Mouse (Mus musculus): ENCODE results near the gene Thumpd3.

Gene Thumpd3

GRCm38 (mm10) chr6:113079492-113079891 lies 33.5 kb downstream of the Thumpd3 start:
- peak; percentile 32 for DNase-seq

- peak; percentile 21 for DNase-seq
Measured at GRCm38 (mm10) chr6:113082229-113082628, 36.2 kb downstream of the Thumpd3 start.

- DNase-seq, result no peak
Measured at GRCm38 (mm10) chr6:113084590-113084989, 38.6 kb downstream of the Thumpd3 start.

GRCm38 (mm10) chr6:113093206-113093605 lies 47.2 kb downstream of the Thumpd3 start:
- no peak for DNase-seq

GRCm38 (mm10) chr6:113095547-113095946 lies 49.5 kb downstream of the Thumpd3 start:
- no peak for DNase-seq

GRCm38 (mm10) chr6:113097662-113098061 lies 51.6 kb downstream of the Thumpd3 start:
- no peak for DNase-seq

GRCm38 (mm10) chr6:113099640-113100289 lies 53.7 kb downstream of the Thumpd3 start:
- peak; percentile 94 for DNase-seq

GRCm38 (mm10) chr6:113102541-113102940 lies 56.5 kb downstream of the Thumpd3 start:
- no peak for DNase-seq

GRCm38 (mm10) chr6:113103765-113104164 lies 57.7 kb downstream of the Thumpd3 start:
- DNase-seq, result peak; percentile 72

- no peak for DNase-seq
Measured at GRCm38 (mm10) chr6:113109378-113109777, 63.4 kb downstream of the Thumpd3 start.

GRCm38 (mm10) chr6:113109956-113110355 lies 63.9 kb downstream of the Thumpd3 start:
- DNase-seq, result no peak

Data from kidney, postnatal 14 days (tissue).